Mouse (Mus musculus) gonadal fat pad, adult 2 months (tissue): ENCODE results near the gene Atp6v1g2. TPM values are rescaled to one million over a fixed set of nuclear protein-coding genes. Genes with fewer than 3 reads are reported as not detected.

Experiments used
- polyA plus RNA-seq: library from polyadenylated mRNA; depleted of rRNA; stranded (reverse); fragments of >200 nt; gene quantifications from 2 replicates; pipeline ENCODE4 v1.2.3, GENCODE M21; 2012; rRNA removed

Gene Atp6v1g2
- polyA plus RNA-seq, 1 experiment, result 20.9 TPM

Other genes starting within 250 kb of the Atp6v1g2 start
- 127 and 175 TPM in 2 replicates for gene Vars, start 232.7 kb upstream of the Atp6v1g2 start, polyA plus RNA-seq
- gene Vwa7, start 217.1 kb upstream of the Atp6v1g2 start, polyA plus RNA-seq, result 1.2 and 1.3 TPM in 2 replicates
- gene Sapcd1, start 205.6 kb upstream of the Atp6v1g2 start, polyA plus RNA-seq, result 3.0 and 3.4 TPM in 2 replicates
- 4.7 and 5.2 TPM in 2 replicates for gene Msh5, start 186.9 kb upstream of the Atp6v1g2 start, polyA plus RNA-seq
- 129 and 133 TPM in 2 replicates for gene Clic1, start 183.7 kb upstream of the Atp6v1g2 start, polyA plus RNA-seq
- 54.7 and 62.7 TPM in 2 replicates for gene Ddah2, start 174.6 kb upstream of the Atp6v1g2 start, polyA plus RNA-seq
- gene Ly6g6c, start 168.3 kb upstream of the Atp6v1g2 start, polyA plus RNA-seq, result 0.61 and 0.66 TPM in 2 replicates
- gene Mpig6b, start 167.5 kb upstream of the Atp6v1g2 start, polyA plus RNA-seq, result 1.5 and 3.3 TPM in 2 replicates
- 19.1 and 23.4 TPM in 2 replicates for gene Ly6g6e, start 156.8 kb upstream of the Atp6v1g2 start, polyA plus RNA-seq
- 15.7 and 17.2 TPM in 2 replicates for gene Ly6g6d, start 155.6 kb upstream of the Atp6v1g2 start, polyA plus RNA-seq
- 0.09 TPM in 1 of 2 replicates, not detected in the other for gene Ly6g6f, start 148.1 kb upstream of the Atp6v1g2 start, polyA plus RNA-seq
- gene Abhd16a, start 144.4 kb upstream of the Atp6v1g2 start, polyA plus RNA-seq, result 211 and 233 TPM in 2 replicates
- gene Ly6g5c, start 125.4 kb upstream of the Atp6v1g2 start, polyA plus RNA-seq, result 2,220 and 3,034 TPM in 2 replicates
- 1,986 and 2,407 TPM in 2 replicates for gene Ly6g5b, start 118.2 kb upstream of the Atp6v1g2 start, polyA plus RNA-seq
- gene Gpank1, start 112.2 kb upstream of the Atp6v1g2 start, polyA plus RNA-seq, result 9.4 and 10.1 TPM in 2 replicates
- 397 and 504 TPM in 2 replicates for gene Csnk2b, start 111.6 kb upstream of the Atp6v1g2 start, polyA plus RNA-seq
- gene D17H6S53E, start 107.3 kb upstream of the Atp6v1g2 start, polyA plus RNA-seq, result 6.4 and 7.7 TPM in 2 replicates
- 0.11 and 0.49 TPM in 2 replicates for gene Apom, start 101.6 kb upstream of the Atp6v1g2 start, polyA plus RNA-seq
- gene Bag6, start 98.5 kb upstream of the Atp6v1g2 start, polyA plus RNA-seq, result 170 and 187 TPM in 2 replicates
- gene Prrc2a, start 68.8 kb upstream of the Atp6v1g2 start, polyA plus RNA-seq, result 218 and 257 TPM in 2 replicates
- gene Aif1, start 57.6 kb upstream of the Atp6v1g2 start, polyA plus RNA-seq, result 2.5 and 3.4 TPM in 2 replicates
- 15.3 and 20.2 TPM in 2 replicates for gene Lst1, start 45.2 kb upstream of the Atp6v1g2 start, polyA plus RNA-seq
- 2.7 and 3.2 TPM in 2 replicates for gene Ltb, start 39.2 kb upstream of the Atp6v1g2 start, polyA plus RNA-seq
- gene Tnf, start 31.7 kb upstream of the Atp6v1g2 start, polyA plus RNA-seq, result 0.82 and 1.3 TPM in 2 replicates
- 0.28 TPM in 2 replicates for gene Lta, start 28.3 kb upstream of the Atp6v1g2 start, polyA plus RNA-seq
- gene Gm16181, start 12.8 kb upstream of the Atp6v1g2 start, polyA plus RNA-seq, result 1.2 and 3.1 TPM in 2 replicates
- gene Nfkbil1, start 2.1 kb downstream of the Atp6v1g2 start, polyA plus RNA-seq, result 15.7 and 19.9 TPM in 2 replicates
- gene Ddx39b, start 8.1 kb downstream of the Atp6v1g2 start, polyA plus RNA-seq, result 310 and 321 TPM in 2 replicates
- gene H2-D1, start 29.1 kb downstream of the Atp6v1g2 start, polyA plus RNA-seq, result 753 and 887 TPM in 2 replicates
- gene H2-Q1, start 86.7 kb downstream of the Atp6v1g2 start, polyA plus RNA-seq, result 0.04 and 0.05 TPM in 2 replicates
- 2.1 and 2.3 TPM in 2 replicates for gene H2-Q2, start 108.6 kb downstream of the Atp6v1g2 start, polyA plus RNA-seq
- gene H2-Q4, start 146.0 kb downstream of the Atp6v1g2 start, polyA plus RNA-seq, result 40.4 and 55.1 TPM in 2 replicates
- gene H2-Q6, start 191.2 kb downstream of the Atp6v1g2 start, polyA plus RNA-seq, result 18.6 and 33.9 TPM in 2 replicates
- gene H2-Q7, start 205.5 kb downstream of the Atp6v1g2 start, polyA plus RNA-seq, result 40.0 and 56.7 TPM in 2 replicates
- gene H2-Q10, start 236.4 kb downstream of the Atp6v1g2 start, polyA plus RNA-seq, result 9.1 and 10.8 TPM in 2 replicates